Mouse (Mus musculus) CD4-positive, CD25-positive, alpha-beta regulatory T cell, adult 4 months (primary cell): ENCODE data around the gene Zzz3. TPM values are rescaled to one million over a fixed set of nuclear protein-coding genes. Genes with fewer than 3 reads are reported as not detected.

Experiments
- ATAC-seq: one replicate; pipeline ENCODE4 v1.8.0; 2017
- polyA plus RNA-seq, 2 experiments: library from polyadenylated mRNA; unstranded; fragments of 100-300 nt; shearing (Covaris generic); gene quantifications; one replicate each; pipeline ENCODE4 v1.2.1; 2017

The Zzz3 gene
- polyA plus RNA-seq, 2 experiments from 2014 or later, result 33.7 to 34.7 TPM

GRCm38 (mm10) chr3:152497842-152498241 is 102.6 kb downstream of the Zzz3 start:
- ATAC-seq, result no peak

GRCm38 (mm10) chr3:152498968-152499696 is 103.9 kb downstream of the Zzz3 start:
- no peak for ATAC-seq

- ATAC-seq, result no peak
Measured at GRCm38 (mm10) chr3:152507900-152508299, 112.6 kb downstream of the Zzz3 start.

GRCm38 (mm10) chr3:152508419-152508993 is 113.2 kb downstream of the Zzz3 start:
- ATAC-seq, result no peak

- no peak for ATAC-seq
Measured at GRCm38 (mm10) chr3:152509268-152509667, 114.0 kb downstream of the Zzz3 start.

Other genes with a start within 250 kb of the Zzz3 start
- gene Gipc2, start 229.2 kb upstream of the Zzz3 start, polyA plus RNA-seq, result not detected
- 1 to 10 TPM; 8.1 to 10.0 TPM for gene Dnajb4, start 185.2 kb upstream of the Zzz3 start, polyA plus RNA-seq
- gene Fubp1, start 185.1 kb upstream of the Zzz3 start, polyA plus RNA-seq, result 100 to 1,000 TPM; 256 to 262 TPM
- gene Nexn, start 129.1 kb upstream of the Zzz3 start, polyA plus RNA-seq, result 1 to 10 TPM; 2.0 to 5.2 TPM
- 1 to 10 TPM; 8.0 TPM for gene Miga1, start 55.1 kb upstream of the Zzz3 start, polyA plus RNA-seq
- 10 to 100 TPM; 33.9 to 35.5 TPM for gene Usp33, start 49.0 kb upstream of the Zzz3 start, polyA plus RNA-seq